Mouse (Mus musculus): ENCODE results near the gene Med14.

The Med14 gene

GRCm38 (mm10) chrX:12673054-12673775 is 88.7 kb downstream of the Med14 start, which contains the start of gene 1810030O07Rik:
Gene 1810030O07Rik (minus strand): TSS chrX:12673668.
- peak; percentile 91 for DNase-seq (ENCODE audit: low read depth)

GRCm38 (mm10) chrX:12653879-12654278 is 108.0 kb downstream of the Med14 start:
- DNase-seq (ENCODE audit: low read depth), result no peak

- DNase-seq (ENCODE audit: low read depth), result no peak
Observed at GRCm38 (mm10) chrX:12651906-12652305, 110.0 kb downstream of the Med14 start.

- no peak for DNase-seq (ENCODE audit: low read depth)
Observed at GRCm38 (mm10) chrX:12645531-12646304, 116.2 kb downstream of the Med14 start.

- no peak for DNase-seq (ENCODE audit: low read depth)
Observed at GRCm38 (mm10) chrX:12644976-12645375, 116.9 kb downstream of the Med14 start.
